Mouse (Mus musculus) inflammation-experienced regulatory T-cells, adult 6 months (primary cell): ENCODE measurements around the gene Sipa1. TPM values are rescaled to one million over a fixed set of nuclear protein-coding genes. Genes with fewer than 3 reads are reported as not detected.

Source experiments
- ATAC-seq: one replicate; pipeline ENCODE4 v1.8.0; 2017
- polyA plus RNA-seq, 3 experiments: library from polyadenylated mRNA; unstranded; fragments of 100-300 nt; shearing (Covaris generic); gene quantifications; one replicate each; pipeline ENCODE4 v1.2.1; 2017

Sipa1 gene
- polyA plus RNA-seq, 3 experiments from 2014 or later: 23.3 to 28.7 (median 25.0) TPM

DNA sequence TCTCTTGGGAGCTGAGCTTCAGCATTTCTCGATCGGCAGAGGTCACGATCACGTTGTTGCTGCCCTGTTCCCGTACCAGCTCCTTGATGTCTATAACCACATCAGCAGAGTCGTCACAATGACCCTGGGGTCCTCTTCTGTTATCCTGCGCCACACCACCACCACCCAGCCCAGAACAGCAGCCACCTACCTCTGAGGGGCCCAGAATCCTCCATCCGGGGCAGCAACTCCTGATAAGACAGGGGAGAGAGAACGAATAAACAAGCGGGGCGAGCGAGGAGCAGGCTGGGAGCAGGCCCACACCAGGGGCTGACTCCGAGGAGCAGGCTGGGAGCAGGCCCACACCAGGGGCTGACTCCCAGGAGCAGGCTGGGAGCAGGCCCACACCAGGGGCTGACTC is 22.9 kb upstream of the Sipa1 start:
- no peak for ATAC-seq

DNA sequence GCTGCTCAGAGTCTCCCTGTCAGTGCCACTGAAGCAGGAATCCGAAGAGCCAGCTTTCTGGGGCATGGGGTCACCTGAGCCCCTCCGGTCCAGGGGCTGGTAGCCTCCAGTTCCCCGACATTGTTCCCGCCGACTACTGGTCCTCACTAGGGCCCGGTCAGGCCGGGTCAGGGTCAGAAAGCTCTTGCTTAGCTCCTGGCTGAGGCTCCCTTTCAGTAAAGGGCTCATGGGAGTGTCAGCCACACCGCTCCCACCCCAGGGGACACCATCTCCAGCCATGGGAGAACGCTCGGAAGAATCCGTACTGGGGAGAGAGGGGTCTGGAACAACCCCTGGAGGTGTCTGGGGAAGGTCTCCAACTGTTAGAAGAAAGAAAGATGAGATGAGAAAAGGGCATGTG is 22.4 kb upstream of the Sipa1 start:
- ATAC-seq: no peak

GRCm38 (mm10) chr19:5685431-5685830 is 21.9 kb upstream of the Sipa1 start:
- ATAC-seq: no peak

DNA sequence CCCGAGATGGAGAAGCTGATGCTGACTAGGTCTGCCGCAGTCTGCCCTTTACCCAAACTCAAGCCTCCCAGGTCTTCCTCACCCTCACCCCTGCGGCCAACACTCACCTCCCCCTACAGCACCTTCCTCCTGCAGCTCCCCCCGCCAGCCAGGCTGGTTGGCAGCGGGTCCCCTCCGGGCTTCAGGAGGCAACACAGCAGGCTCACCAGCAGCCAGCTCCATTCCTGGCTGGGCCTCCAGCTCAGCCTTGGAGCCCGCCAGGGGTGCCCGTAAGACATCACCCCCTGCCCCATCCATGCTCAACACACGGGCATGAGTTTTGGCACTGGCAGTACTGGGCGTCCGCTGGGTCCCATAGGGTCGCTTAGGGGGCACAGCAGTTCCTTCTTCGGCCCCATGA is 21.5 kb upstream of the Sipa1 start:
- ATAC-seq: no peak

DNA sequence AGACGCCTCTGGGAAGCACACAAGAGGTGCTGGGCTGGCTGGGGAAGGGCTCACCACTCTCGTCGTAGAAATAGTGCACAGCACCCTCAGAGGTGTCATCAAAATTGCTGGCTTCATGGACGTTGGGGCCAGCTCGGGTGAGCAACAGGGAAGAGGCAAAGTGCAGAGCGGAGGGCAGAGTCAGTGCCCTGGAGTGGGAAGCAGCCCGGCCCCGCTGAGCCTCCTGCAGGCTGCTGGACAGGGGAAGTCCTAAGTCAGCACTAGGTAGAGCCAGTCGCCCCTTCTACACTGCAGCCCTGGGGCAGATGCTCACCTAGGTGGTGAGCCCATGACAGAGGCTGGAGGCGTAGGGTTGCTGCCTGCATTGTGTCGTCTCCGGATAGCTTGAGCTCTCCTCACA is 20.7 kb upstream of the Sipa1 start:
- no peak for ATAC-seq

GRCm38 (mm10) chr19:5680432-5680831 is 16.9 kb upstream of the Sipa1 start:
- no peak for ATAC-seq

DNA sequence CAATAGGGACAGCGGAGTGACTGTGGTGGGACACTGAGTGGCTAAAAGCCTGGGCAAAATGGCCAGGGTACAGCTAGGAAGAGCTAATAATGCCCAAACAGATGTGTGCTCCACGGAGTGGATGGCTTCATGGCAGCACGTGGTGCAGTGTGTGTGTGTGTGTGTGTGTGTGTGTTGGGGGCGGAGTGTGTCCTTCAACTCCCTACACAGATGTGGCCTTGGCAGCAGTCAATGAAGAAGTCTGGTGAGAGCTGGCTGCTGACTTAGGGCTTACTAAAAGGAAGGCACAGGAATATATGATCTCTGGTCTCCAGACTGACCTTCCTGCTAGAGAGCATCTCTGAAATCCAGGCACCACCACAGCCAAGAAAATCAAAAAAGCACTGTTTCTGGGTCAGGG is 4.9 kb upstream of the Sipa1 start:
- no peak for ATAC-seq

GRCm38 (mm10) chr19:5666386-5666785 is 2.9 kb upstream of the Sipa1 start:
- ATAC-seq: no peak

DNA sequence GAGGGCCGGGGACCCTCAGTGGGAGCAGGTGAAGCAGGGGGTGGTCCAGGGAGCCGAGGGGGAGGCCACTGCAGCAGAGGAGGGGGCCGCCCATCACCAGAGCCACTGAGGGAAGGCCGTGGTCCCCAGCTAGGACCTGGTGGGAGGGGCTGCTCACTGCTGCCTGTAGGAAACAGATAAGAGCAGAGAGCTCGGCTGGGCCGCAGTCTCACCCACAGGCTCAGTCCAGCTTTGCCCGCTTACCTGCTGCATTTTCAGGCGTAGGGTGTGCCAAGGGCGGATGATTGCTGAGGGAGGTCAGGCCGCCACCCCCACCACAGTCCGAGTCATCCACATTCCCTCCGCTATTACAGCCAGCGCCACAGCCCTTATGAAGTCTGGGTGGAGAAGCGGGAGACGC is 2.0 kb upstream of the Sipa1 start:
- no peak for ATAC-seq

DNA sequence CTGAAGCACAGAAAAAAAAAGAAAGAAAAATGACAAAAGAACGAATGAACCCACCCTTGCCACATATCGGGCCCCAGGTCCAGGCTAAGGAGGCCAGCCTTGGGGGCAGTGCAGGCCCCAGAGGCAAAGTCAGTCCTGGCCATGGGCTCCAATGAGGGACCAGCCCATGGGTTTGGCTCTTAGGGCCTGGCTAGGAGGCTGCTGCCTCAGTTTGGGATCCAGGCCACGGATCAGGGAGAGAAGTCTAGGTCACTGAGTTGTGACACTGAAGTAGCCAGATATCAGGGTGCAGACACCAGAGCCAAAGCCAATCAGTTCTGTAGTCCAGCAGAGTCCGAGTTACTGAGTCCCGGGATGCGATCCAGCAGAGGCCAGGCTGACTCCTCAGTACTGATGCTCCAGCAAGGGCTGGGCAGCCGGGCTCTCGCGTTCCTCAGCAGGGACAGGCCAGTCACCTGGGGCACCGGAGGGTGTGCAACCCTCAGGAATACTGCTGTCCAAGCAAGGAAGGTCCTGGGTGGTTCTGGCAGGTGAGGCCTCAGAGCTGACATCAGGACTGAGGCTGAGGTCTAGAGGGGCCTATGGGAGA is 1.3 kb upstream of the Sipa1 start:
- ATAC-seq: no peak

GRCm38 (mm10) chr19:5662310-5662709 is 1.2 kb downstream of the Sipa1 start:
- peak; percentile 65 for ATAC-seq

- peak; percentile 20 for ATAC-seq
These were observed 2.4 kb downstream of the Sipa1 start for GRCm38 (mm10) chr19:5660942-5661751.

DNA sequence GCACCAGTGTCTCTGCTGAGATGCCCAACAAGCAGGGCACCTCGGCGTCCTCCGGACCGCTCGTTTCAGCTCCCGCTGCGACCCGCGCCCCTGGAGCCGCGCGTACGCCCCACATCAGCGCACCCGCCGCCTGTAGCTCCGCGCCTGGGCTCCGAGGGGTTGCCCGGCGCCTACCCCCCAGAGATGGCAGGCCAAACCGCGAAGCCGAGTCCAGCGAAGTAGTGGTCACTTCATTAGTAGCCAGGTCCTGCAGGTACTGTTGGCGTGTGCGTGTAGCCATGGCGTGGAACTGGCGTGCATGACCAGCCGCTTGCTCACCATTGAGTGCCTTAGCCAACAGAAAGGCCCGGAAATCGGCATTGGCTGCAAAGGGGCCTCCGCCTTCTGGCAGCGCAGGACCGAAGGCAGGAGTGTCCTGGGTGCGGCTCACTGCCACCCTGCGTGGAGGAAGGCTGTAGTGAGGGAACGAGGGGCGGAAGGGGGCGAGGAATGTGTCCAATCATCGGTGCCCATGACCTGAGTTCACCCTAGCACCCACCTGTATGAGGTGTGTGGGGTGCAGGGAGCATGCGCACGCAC is 8.7 kb downstream of the Sipa1 start:
- ATAC-seq: no peak

- ATAC-seq: no peak
These were observed 9.4 kb downstream of the Sipa1 start for GRCm38 (mm10) chr19:5653969-5654719.

DNA sequence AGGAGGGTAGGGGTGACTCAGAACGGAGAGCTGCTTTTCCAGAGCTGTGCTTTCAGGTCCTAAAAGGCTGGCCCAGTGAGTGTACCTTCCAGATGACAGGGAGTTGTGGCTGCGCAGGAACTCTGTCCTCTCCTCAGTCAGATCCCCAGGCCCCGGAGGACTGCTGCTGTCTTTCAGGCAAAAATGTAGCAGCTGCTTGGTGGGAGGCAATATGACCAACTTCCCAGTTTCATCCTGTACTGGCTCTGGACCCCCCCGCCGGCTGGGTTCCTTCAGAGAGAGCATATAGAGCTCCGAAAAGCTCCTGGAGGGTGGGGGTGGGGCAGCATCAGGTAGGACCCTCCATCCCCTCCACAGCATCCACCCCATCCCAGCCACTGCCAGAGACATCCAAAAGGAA is 10.9 kb downstream of the Sipa1 start:
- no peak for ATAC-seq

GRCm38 (mm10) chr19:5651502-5652274 is 11.8 kb downstream of the Sipa1 start:
- no peak for ATAC-seq

DNA sequence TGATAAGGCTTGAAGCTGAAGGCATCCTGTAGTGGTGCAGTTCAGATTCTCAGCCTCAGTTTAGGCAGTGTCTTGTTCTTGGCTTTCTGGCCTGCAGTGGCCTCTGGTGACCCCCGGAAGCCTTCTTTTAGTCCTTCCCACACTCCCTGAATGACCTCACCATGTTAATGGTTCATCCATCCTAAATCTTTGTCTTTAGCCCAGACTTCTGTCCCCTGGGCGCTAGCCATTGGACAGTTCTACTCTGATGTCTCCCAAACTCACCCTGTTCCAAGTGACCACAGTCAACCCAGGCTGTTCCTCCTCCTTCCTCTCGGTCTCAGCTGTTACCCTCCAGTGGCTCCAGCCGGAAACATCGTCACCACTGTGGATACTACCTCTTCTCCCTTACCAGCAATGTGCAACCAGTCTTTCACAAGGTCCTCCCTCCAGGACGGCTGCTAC is 14.2 kb downstream of the Sipa1 start:
- ATAC-seq: no peak

DNA sequence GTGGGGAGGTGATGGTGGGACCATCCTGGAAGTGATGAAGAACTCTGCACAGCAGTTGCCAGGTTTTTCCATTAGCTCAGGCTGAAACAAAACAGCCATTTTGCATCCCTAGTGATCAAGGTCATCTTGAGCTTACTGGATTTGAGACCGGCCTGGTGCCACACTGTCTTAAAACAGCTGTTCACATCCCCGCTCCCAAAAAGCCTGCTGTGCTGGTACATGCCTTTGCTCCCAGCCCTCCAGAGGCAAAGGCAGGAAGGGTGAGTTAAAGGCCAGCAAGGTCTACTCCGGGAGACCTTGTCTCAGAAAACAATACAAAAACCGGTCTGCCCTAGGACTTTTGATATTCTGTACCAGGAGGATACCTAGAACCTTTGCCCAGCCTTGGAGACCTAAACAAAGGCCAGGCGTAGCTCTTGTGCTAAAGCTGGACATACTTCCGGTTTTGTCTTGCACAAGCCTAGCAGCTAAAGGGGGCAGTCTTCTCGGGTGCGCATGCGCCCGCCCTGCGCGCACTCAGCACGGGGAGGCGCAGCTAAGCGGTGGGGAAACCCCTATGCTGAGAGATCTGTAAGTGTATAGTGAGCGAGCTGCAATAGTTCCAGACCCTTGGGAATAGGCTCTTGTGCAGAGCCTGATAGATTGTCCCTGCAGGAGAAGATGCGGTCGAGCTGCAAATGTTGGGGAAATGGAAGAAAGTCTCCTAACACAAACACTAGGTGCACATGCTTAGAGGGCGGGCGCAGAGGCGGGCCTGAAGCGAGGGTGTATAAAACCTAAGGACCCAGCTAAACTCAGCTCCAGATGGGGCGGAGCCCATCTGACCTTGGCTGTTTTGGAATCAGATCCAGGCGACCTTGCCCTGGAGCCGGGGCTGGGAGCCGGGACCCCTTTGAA is 14.9 kb downstream of the Sipa1 start:
- peak; percentile 94 for ATAC-seq

GRCm38 (mm10) chr19:5647791-5648190 is 15.7 kb downstream of the Sipa1 start:
- ATAC-seq: no peak

DNA sequence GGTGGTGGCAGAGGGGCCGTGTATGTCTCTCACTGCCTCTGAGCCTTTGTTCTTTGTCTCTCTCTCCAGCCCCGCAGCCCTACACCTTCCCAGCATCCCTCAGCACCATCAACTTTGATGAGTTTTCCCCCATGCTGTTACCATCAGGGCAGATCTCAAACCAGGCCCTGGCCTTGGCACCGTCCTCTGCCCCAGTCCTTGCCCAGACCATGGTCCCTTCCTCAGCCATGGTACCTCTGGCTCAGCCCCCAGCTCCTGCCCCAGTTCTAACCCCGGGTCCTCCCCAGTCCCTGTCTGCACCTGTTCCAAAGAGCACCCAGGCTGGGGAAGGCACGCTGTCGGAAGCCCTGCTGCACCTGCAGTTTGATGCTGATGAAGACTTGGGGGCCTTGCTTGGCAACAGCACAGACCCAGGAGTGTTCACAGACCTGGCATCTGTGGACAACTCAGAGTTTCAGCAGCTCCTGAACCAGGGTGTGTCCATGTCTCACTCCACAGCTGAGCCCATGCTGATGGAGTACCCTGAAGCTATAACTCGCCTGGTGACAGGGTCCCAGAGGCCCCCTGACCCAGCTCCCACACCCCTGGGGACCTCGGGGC is 16.7 kb downstream of the Sipa1 start:
- ATAC-seq: no peak

- no peak for ATAC-seq
These were observed 18.2 kb downstream of the Sipa1 start for GRCm38 (mm10) chr19:5645280-5645679.
